Mouse (Mus musculus): ENCODE results near the gene Dand5.

GRCm38 (mm10) chr8:84771000-84771687, 51.5 kb downstream of the Dand5 start:
- TF ChIP-seq E2F4 (IDR thresholded peaks at IDR 0.05; ENCODE audit: insufficient read depth) (no peak), POLR2A (IDR thresholded peaks at IDR 0.05; ENCODE audit: insufficient read length, low read depth) (no peak), CEBPB (IDR thresholded peaks at IDR 0.05; ENCODE audit: insufficient read depth, poor library complexity, severe bottlenecking) (no peak), USF1 (IDR thresholded peaks at IDR 0.05; ENCODE audit: low read depth) (no peak), POLR2AphosphoS2 (IDR thresholded peaks at IDR 0.05; ENCODE audit: insufficient read length, low read depth) (no peak), MYOG (IDR thresholded peaks at IDR 0.05; ENCODE audit: control insufficient read depth in 1 of 3, insufficient read depth in 1 of 3, insufficient read length in 2 of 3, low read depth in 2 of 3) (no peak), TCF12 (IDR thresholded peaks at IDR 0.05; ENCODE audit: insufficient read depth, poor library complexity, severe bottlenecking) (no peak), MAX (IDR thresholded peaks at IDR 0.05; ENCODE audit: low read depth) (no peak), MYOD1 (IDR thresholded peaks at IDR 0.05; ENCODE audit: control insufficient read depth in 1 of 3, insufficient read length in 2 of 3, low read depth in 2 of 3) (no peak), SRF (IDR thresholded peaks at IDR 0.05; ENCODE audit: control insufficient read depth, insufficient read length, low read depth) (no peak)
